Mouse (Mus musculus) heart, postnatal 14 days (tissue): ENCODE data around the gene Gpr68. TPM values are rescaled to one million over a fixed set of nuclear protein-coding genes. Genes with fewer than 3 reads are reported as not detected.
A peak's percentile ranks its signal among the peaks of the same experiment; 100 is the strongest.

Source experiments
- DNase-seq, 2 experiments: peaks; one replicate each; pipeline ENCODE4 v3.0.0; 2021 to 2022
- intact Hi-C: fragments of 180-260 bp; cut with DNase I; formaldehyde crosslinking; loops from one replicate; pipeline ENCODE4 v1.15.1; 2025
- long read RNA-seq, 2 experiments: library from polyadenylated mRNA; stranded (forward); transcript quantifications; one replicate each; pipeline ENCODE4 v2.0.0; 2021
- total RNA-seq, 2 experiments: library from RNA; stranded (reverse); gene quantifications; 2 replicates each; pipeline ENCODE4 v1.2.3; 2021

The Gpr68 gene
- total RNA-seq: under 1 TPM; 0.38 to 0.41 TPM
- long read RNA-seq, experiment 1, partial matches to known transcripts: 1 of 2 reads
- long read RNA-seq, experiment 1, other reads (novel, unspliced or antisense): 0 of 2 reads
- long read RNA-seq, experiment 2: 0 reads

DNA sequence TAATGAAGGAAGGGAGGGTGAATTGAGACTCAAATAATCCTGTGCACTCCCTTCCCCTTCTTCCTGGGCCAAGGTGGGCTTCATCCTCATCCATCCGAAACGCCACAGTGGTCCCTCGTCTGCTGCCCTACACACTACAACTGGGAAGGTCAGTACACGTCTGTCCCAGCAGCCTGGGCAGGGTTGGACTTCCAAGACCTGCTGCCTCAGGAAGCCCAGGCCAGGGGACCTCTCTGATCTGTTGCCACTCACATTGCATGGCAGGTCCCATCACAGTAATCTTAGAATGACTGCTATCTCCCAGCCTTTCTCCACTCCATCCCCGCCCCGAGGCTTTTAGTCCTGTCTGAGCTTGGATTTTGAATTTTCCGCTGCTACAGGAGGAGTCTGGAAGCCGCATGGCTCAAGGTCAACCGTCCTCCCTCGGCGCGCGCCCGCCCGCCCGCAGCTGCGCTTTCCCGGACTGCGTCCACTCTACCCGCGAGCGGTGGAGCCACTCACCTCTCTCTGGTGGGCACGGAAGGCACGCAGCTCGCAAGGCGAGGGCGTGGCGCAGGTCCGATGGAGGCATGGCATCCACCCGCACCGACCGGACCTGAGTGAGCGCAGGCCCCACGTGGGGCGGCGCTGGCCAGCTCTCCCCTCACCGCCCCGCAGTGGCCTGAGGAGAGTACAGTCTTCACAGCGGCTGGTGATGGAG lies at the start of gene Gpr68:
TSS of gene Gpr68 (minus strand) at position 601 of the 700 bp plus-strand sequence.
- intact Hi-C loops: no loop called here
- DNase-seq: peak; percentile 14 to 38

- DNase-seq: no peak
- intact Hi-C loops: no loop called here
These were observed 49.3 kb upstream of the Gpr68 start for GRCm38 (mm10) chr12:100957257-100957656.

DNA sequence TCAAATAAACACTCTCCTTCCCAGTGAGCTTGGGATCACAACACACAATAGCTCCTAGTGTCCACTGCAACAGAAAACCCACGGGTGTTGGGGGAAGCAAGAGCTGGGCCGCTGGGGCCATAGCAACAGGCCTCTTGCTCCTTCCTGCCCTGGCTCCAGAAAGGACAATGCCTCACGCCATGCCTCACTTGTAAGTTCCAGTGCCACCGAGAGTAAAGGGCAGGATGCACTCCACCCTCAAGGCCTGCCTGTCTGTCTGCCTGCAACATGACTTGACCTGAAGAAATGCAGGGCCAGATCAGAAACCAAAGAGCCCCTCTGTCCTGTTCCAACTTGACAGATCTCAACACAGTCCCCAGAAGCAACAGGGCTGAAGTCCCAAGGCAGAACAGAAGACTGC lies 48.8 kb upstream of the Gpr68 start:
- no peak for DNase-seq
- intact Hi-C loops: no loop called here

- DNase-seq: no peak
These were observed 48.0 kb upstream of the Gpr68 start for GRCm38 (mm10) chr12:100956028-100956427.

DNA sequence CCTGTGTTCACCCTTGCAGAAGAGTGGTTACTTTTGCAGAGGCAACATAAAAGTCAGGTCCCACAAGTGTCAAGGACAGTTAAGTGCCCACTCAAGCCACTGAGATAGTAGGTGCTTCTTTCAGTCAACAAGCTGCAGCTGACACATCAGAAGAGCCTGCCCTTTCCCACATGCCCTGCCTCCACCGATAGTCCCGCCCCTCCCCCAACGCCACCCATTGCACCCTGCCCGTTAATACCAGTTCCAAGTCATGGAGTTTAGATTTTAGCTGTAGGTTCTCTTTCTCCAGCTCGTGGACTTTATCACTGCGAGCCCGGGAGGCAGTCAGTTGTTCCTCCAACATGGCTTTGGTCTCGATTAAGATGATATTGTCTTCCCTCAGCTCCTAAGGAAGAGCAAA lies 45.9 kb upstream of the Gpr68 start:
- no peak for DNase-seq
- intact Hi-C loops: loop anchor here (2.0 kb wide), 1 partner anchor 17 kb away; no protein-coding TSS in a partner anchor

More at GRCm38 (mm10) chr12:100956028-100956427, 48.0 kb upstream of the Gpr68 start:
- intact Hi-C loops: no loop called here

- intact Hi-C loops: loop anchor here (1.0 to 2.0 kb wide), 2 partner anchors 16 to 77 kb away; partner anchors contain the start of gene Ccdc88c
- peak; percentile 82 to 88 for DNase-seq
These were observed 44.4 kb upstream of the Gpr68 start for GRCm38 (mm10) chr12:100952193-100952931.

- intact Hi-C loops: no loop called here
- DNase-seq: no peak
These were observed 41.1 kb upstream of the Gpr68 start for GRCm38 (mm10) chr12:100949146-100949545.

DNA sequence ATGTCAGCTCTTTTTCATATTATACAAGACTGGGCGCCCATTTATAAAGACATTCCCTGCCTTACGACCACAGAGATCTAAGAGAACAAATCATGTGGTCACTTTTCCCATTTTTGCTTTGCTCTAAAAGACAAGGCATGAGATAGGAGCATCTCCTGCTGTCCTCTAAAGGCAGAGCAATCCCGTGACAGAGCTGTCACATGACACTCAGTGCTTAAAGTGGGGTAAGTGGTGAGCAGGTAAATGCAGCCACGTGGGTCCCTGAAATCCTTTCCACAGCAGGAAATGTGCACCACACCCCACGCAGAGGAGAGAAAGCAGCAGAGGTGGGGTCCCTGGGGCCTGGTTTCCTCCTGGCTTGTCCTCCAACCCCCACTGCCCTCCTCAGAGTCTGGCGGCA lies 40.0 kb upstream of the Gpr68 start:
- DNase-seq: no peak
- intact Hi-C loops: no loop called here

- no peak for DNase-seq
- intact Hi-C loops: no loop called here
These were observed 38.0 kb upstream of the Gpr68 start for GRCm38 (mm10) chr12:100945948-100946347.

DNA sequence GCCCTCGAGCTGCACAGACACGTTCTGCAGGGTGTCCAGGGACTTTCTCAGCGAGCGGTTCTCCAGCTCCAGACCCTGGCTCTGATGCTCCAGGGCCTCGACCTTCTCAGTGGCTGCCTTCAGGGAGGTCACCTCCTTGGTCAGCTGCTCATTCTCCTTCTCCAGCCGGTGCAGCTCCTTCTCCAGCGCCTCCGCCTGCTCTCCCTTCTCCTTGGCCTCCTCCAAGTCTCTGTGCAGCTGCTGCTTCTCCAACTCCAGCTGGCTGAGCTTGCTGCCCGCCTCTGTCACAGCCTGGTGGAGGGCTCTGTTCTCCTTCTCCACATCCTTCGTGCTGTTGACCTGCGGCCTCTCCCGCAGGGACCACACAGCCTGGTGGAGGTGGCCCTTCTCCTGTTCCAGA lies 37.5 kb upstream of the Gpr68 start:
- DNase-seq: no peak
- intact Hi-C loops: no loop called here

- peak in 1 of 2 experiments; percentile 28 for DNase-seq
These were observed 36.9 kb upstream of the Gpr68 start for GRCm38 (mm10) chr12:100944921-100945336.

DNA sequence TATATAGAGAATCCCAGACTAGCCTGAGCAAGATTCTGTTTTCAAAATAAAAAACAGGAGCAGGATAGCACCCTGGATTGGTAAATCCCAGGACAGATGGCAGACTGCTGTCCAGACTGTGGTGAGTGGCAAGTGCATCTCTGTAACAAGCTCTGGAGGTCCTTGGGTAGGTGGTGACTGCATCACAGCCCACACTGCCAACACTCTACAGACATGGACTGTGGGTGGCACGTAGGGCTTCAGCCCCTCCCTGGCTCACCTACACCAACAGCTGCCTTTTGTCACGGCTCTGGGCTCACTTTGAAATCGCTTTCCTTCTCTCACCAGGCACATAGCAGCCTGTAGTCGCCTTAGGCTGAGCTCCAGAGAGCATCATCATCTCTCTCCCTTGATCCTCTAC lies 35.1 kb upstream of the Gpr68 start:
- intact Hi-C loops: no loop called here
- no peak for DNase-seq

More at GRCm38 (mm10) chr12:100944921-100945336, 36.9 kb upstream of the Gpr68 start:
- intact Hi-C loops: no loop called here

DNA sequence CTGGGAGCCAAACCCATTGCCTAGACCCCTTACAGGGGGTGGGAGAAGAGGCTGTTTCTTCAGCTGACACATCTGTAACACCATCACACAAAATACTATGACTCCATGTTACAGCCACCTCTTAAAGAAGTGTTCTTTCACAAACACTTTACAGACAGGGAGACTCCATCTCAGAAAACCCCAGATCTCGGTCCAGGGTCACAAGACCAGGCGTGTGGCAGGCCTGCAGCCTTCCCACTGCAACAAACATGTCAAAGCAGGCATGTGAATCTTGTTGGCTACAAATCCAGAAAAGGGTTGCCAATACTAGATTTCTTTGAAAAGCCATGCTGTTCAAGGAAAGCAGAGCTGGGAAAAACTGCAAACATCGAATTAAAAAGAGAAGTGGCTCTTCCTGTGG lies 33.4 kb upstream of the Gpr68 start:
- DNase-seq: no peak
- intact Hi-C loops: no loop called here

DNA sequence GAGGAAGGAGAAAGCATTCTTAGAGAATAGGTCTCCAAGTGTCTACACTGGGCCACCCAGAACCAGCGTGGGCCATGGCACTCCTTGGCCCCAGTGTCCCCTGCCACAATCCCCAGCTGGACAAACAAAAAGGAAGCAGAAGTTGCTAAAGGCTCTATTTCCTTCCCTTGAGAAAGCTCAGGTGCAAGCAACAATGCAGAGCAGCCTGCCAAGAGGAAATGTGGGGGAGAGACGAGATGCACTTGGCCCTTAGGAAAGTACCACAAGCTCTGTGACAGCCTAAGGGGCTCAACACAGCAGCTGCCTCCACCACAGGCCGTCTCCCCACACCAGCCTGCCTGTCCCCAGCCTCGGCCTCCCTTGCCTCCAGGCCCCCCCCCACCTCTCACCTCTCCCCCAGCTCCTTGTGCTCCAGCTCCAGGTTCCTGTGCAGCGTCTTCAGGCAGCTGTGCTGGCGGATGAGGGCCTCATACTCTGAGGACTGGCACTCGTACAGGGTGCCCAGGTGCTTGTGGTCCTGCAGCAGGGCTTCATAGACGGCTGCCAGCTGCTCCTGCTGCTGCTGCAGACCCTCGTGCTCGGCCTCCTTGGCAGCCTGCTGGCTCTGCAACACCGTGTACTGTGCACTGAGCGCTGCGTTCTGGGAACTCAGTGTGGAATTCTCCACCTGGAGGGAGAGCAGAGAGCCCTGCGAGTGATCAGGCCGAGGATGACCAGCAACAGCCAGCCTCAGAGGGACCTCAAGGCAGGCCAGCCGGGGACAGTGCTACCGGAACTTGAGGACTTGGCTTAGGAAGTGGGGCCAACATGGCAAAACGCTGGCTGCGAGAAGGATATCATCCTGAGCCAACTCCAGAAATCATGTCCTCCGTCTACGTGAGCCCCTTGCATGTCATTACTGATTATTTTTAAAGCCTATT lies 29.7 kb upstream of the Gpr68 start:
- peak; percentile 39 to 66 for DNase-seq
- intact Hi-C loops: loop anchor here (2.0 kb wide), 1 partner anchor 15 kb away; no protein-coding TSS in a partner anchor

DNA sequence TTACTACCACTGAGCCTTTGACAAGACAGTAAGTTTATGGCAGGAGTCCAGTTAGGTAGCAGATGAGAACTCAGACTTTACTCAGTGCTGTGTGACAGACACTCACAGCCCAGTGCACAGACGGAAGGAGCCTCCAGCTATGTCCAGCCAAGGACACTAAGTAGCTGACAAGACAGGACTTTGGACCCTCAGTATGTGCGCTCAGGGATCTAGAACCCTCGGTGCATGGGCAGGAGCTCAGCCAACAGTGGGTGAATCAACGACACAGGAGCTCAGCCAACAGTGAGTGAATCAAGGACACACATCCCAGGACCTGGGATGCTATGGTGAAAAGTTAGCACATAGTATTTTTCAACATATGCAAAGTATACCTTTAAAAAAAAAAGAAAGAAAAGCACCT lies 28.7 kb upstream of the Gpr68 start:
- intact Hi-C loops: loop anchor here (1.0 to 2.0 kb wide), 2 partner anchors 16 to 93 kb away; partner anchors contain the start of gene Ccdc88c
- DNase-seq: no peak

DNA sequence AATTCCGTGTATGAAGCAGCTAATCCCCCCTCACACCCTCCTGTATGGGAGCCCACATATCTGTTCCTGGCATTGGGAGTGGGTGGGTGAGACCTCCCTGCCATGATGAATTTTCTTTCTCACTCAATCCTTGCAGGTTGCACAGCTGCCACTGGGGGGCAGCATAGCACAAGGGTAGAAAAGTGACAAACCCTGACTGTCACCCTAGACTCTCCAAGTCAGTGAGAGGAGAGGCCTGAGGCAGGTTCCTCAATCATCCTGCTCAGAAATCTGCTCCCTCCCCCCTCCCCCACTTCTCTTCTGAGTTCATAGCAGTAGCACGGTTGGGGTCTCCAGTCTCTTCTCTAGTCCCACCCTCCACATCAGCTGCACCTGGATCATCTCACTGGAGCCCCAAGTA lies 28.1 kb upstream of the Gpr68 start:
- peak; percentile 85 to 89 for DNase-seq
- intact Hi-C loops: loop anchor here (1.0 to 2.0 kb wide), 2 partner anchors 17 to 93 kb away; partner anchors contain the start of gene Ccdc88c

- DNase-seq: no peak
- intact Hi-C loops: no loop called here
These were observed 26.8 kb upstream of the Gpr68 start for GRCm38 (mm10) chr12:100934796-100935195.

DNA sequence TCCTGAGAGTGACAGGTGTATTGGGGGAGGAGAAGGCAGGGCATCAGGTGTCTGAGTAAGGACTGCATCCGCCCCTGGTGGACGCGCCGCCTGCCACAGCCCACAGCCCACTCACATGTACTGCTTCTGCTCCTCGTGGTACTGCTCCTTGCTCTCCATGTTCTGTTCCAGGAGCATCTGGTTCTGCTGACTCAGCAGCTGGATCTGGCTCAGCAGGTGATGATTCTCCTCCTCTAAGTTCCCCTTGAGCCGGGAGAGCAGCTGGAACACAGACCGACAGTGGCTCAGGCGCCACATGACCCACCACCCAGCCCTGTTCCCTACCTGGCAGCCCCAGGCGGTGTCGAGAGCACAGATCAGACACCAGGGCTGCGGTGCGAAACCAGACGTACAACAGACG lies 23.7 kb upstream of the Gpr68 start:
- intact Hi-C loops: no loop called here
- DNase-seq: no peak

DNA sequence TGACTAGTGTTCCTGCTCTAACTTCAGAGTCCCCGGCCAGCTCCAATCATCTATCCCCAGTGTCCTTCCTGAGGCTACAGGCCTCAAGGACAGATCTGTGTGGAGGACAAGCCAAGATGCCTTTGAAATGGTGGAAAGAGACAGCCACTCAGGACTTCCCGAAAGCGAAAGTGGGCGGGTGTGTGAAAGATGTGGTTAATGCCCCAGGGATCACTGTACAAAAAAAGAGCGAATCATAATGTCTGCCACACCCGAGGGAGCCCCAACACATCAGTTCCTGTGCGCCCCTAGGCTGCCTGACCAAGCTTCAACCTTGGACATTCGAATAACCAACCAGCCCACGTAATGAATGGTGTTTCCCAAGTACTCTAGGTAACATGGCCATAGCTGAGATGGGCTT lies 20.3 kb upstream of the Gpr68 start:
- DNase-seq: no peak
- intact Hi-C loops: loop anchor here (10.0 kb wide), 1 partner anchor 763 kb away; no protein-coding TSS in a partner anchor
